Mouse (Mus musculus): ENCODE data around the gene Samd11. TPM values are rescaled to one million over a fixed set of nuclear protein-coding genes. Genes with fewer than 3 reads are reported as not detected.

Gene Samd11
- polyA plus RNA-seq, 1 experiment from 2014 or later, result 3.2 TPM

- Histone ChIP-seq H3K27me3 (replicated peaks) (no peaks in the 10 kb centered on the region; the same call in 1 of the 2 replicates), H3K4me2 (peak within 1 kb of the TSS; percentile 96), H3K9me3 (replicated peaks) (no peaks in the 10 kb centered on the region), H3K4me1 (replicated peaks) (peaks cover 15% of the 10 kb centered on the region), H3K4me3 (peak within 1 kb of the TSS; percentile 89), H3K9ac (peak within 1 kb of the TSS; percentile 88), H3K36me3 (peaks cover 57% of the 10 kb centered on the region), H3K27ac (ENCODE audit: poor library complexity, severe bottlenecking) (peak within 1 kb of the TSS; percentile 75)
- peak; percentile 48 for ATAC-seq (ENCODE audit: insufficient number of reproducible peaks, low FRiP score)
- under 1% methylated on average over 29 of the region's 48 CpGs for WGBS
Measured at GRCm38 (mm10) chr4:156234701-156235213, 20.7 kb downstream of the Samd11 start, which contains the start of gene Plekhn1. TSS of gene Plekhn1 (minus strand) at chr4:156234857.

GRCm38 (mm10) chr4:156234021-156234501 lies 21.4 kb downstream of the Samd11 start:
- peak overlapping the region; percentile 66 for H3K4me3 ChIP-seq
- H3K27me3 ChIP-seq (replicated peaks), result no peaks in the 10 kb centered on the region; the same call in 1 of the 2 replicates
- H3K9me3 ChIP-seq (replicated peaks), result no peaks in the 10 kb centered on the region
- 0 out of 2 replicates have a peak, but pooled peaks have one; percentile 4 for ATAC-seq (ENCODE audit: insufficient number of reproducible peaks, low FRiP score)
- peaks cover 57% of the 10 kb centered on the region for H3K36me3 ChIP-seq
- H3K4me1 ChIP-seq (replicated peaks), result peaks cover 15% of the 10 kb centered on the region
- WGBS, result 5% methylated on average over 17 of the region's 17 CpGs
- peak overlapping the region; percentile 88 for H3K9ac ChIP-seq
- H3K4me2 ChIP-seq, result peak overlapping the region; percentile 96
- H3K27ac ChIP-seq (ENCODE audit: poor library complexity, severe bottlenecking), result peak overlapping the region; percentile 68; the same call in 1 of the 2 replicates

- 0 out of 2 replicates have a peak overlapping the region, but pooled peaks have one; percentile 42 for H3K9ac ChIP-seq
- H3K9me3 ChIP-seq (replicated peaks), result no peaks in the 10 kb centered on the region
- no peaks in the 10 kb centered on the region; the same call in 1 of the 2 replicates for H3K27me3 ChIP-seq (replicated peaks)
- peak; percentile 52 for ATAC-seq (ENCODE audit: insufficient number of reproducible peaks, low FRiP score)
- no peak overlapping the region for H3K27ac ChIP-seq (ENCODE audit: poor library complexity, severe bottlenecking)
- peaks cover 18% of the 10 kb centered on the region for H3K4me1 ChIP-seq (replicated peaks)
- peak overlapping the region; percentile 56 for H3K4me2 ChIP-seq
- H3K4me3 ChIP-seq, result 0 out of 2 replicates have a peak overlapping the region, but pooled peaks have one; percentile 9
- H3K36me3 ChIP-seq, result peaks cover 46% of the 10 kb centered on the region
- 19% methylated on average over 12 of the region's 12 CpGs for WGBS
Measured at GRCm38 (mm10) chr4:156228393-156229024, 26.9 kb downstream of the Samd11 start.

GRCm38 (mm10) chr4:156227752-156228392 lies 27.6 kb downstream of the Samd11 start:
- Histone ChIP-seq H3K4me2 (peak overlapping the region; percentile 56), H3K9me3 (replicated peaks) (no peaks in the 10 kb centered on the region), H3K27ac (ENCODE audit: poor library complexity, severe bottlenecking) (no peak overlapping the region), H3K36me3 (peaks cover 41% of the 10 kb centered on the region), H3K27me3 (replicated peaks) (no peaks in the 10 kb centered on the region; the same call in 1 of the 2 replicates), H3K4me3 (0 out of 2 replicates have a peak overlapping the region, but pooled peaks have one; percentile 9), H3K9ac (0 out of 2 replicates have a peak overlapping the region, but pooled peaks have one; percentile 42), H3K4me1 (replicated peaks) (peaks cover 15% of the 10 kb centered on the region)
- WGBS, result 42% methylated on average over 18 of the region's 18 CpGs
- peak; percentile 27 for ATAC-seq (ENCODE audit: insufficient number of reproducible peaks, low FRiP score)

- no peak for ATAC-seq (ENCODE audit: insufficient number of reproducible peaks, low FRiP score)
- H3K9ac ChIP-seq, result no peak overlapping the region
- no peak overlapping the region for H3K4me3 ChIP-seq
- H3K36me3 ChIP-seq, result peaks cover 5% of the 10 kb centered on the region
- H3K27me3 ChIP-seq (replicated peaks), result no peaks in the 10 kb centered on the region
- H3K4me1 ChIP-seq (replicated peaks), result peaks cover 15% of the 10 kb centered on the region
- no peak overlapping the region for H3K4me2 ChIP-seq
- H3K9me3 ChIP-seq (replicated peaks), result no peaks in the 10 kb centered on the region
- H3K27ac ChIP-seq (ENCODE audit: poor library complexity, severe bottlenecking), result no peak overlapping the region
- 67% methylated on average over 2 of the region's 2 CpGs for WGBS
Measured at GRCm38 (mm10) chr4:156224276-156224675, 31.2 kb downstream of the Samd11 start.

GRCm38 (mm10) chr4:156219936-156220335 lies 35.5 kb downstream of the Samd11 start:
- no peak for ATAC-seq (ENCODE audit: insufficient number of reproducible peaks, low FRiP score)
- H3K4me1 ChIP-seq (replicated peaks), result peaks cover 23% of the 10 kb centered on the region
- H3K9ac ChIP-seq, result no peak overlapping the region
- H3K4me3 ChIP-seq, result no peak overlapping the region
- no peaks in the 10 kb centered on the region for H3K36me3 ChIP-seq
- WGBS, result 85% methylated on average over 11 of the region's 11 CpGs
- H3K27ac ChIP-seq (ENCODE audit: poor library complexity, severe bottlenecking), result no peak overlapping the region
- no peak overlapping the region for H3K4me2 ChIP-seq
- no peaks in the 10 kb centered on the region for H3K9me3 ChIP-seq (replicated peaks)
- H3K27me3 ChIP-seq (replicated peaks), result no peaks in the 10 kb centered on the region

- Histone ChIP-seq H3K27ac (ENCODE audit: poor library complexity, severe bottlenecking) (no peak overlapping the region), H3K4me1 (replicated peaks) (peaks cover 23% of the 10 kb centered on the region), H3K9me3 (replicated peaks) (no peaks in the 10 kb centered on the region), H3K27me3 (replicated peaks) (no peaks in the 10 kb centered on the region), H3K36me3 (no peaks in the 10 kb centered on the region), H3K4me3 (no peak overlapping the region), H3K9ac (no peak overlapping the region), H3K4me2 (no peak overlapping the region)
- no peak for ATAC-seq (ENCODE audit: insufficient number of reproducible peaks, low FRiP score)
- 77% methylated on average over 16 of the region's 16 CpGs for WGBS
Measured at GRCm38 (mm10) chr4:156217838-156218237, 37.6 kb downstream of the Samd11 start.

GRCm38 (mm10) chr4:156217022-156217669 lies 38.3 kb downstream of the Samd11 start:
- H3K9me3 ChIP-seq (replicated peaks), result no peaks in the 10 kb centered on the region
- no peaks in the 10 kb centered on the region for H3K27me3 ChIP-seq (replicated peaks)
- no peak overlapping the region for H3K4me3 ChIP-seq
- no peak for ATAC-seq (ENCODE audit: insufficient number of reproducible peaks, low FRiP score)
- no peak overlapping the region for H3K27ac ChIP-seq (ENCODE audit: poor library complexity, severe bottlenecking)
- H3K4me2 ChIP-seq, result no peak overlapping the region
- H3K36me3 ChIP-seq, result no peaks in the 10 kb centered on the region
- 69% methylated on average over 16 of the region's 16 CpGs for whole genome bisulfite sequencing
- peaks cover 23% of the 10 kb centered on the region for H3K4me1 ChIP-seq (replicated peaks)
- H3K9ac ChIP-seq, result peak overlapping the region; percentile 44; the same call in 1 of the 2 replicates

GRCm38 (mm10) chr4:156216196-156216595 lies 39.3 kb downstream of the Samd11 start:
- peaks cover 23% of the 10 kb centered on the region for H3K4me1 ChIP-seq (replicated peaks)
- no peaks in the 10 kb centered on the region for H3K27me3 ChIP-seq (replicated peaks)
- no peak for ATAC-seq (ENCODE audit: insufficient number of reproducible peaks, low FRiP score)
- H3K36me3 ChIP-seq, result no peaks in the 10 kb centered on the region
- peak overlapping the region; percentile 22; the same call in 1 of the 2 replicates for H3K27ac ChIP-seq (ENCODE audit: poor library complexity, severe bottlenecking)
- H3K4me2 ChIP-seq, result peak overlapping the region; percentile 15; the same call in 1 of the 2 replicates
- H3K4me3 ChIP-seq, result no peak overlapping the region
- no peak overlapping the region for H3K9ac ChIP-seq
- H3K9me3 ChIP-seq (replicated peaks), result no peaks in the 10 kb centered on the region
- 78% methylated on average over 2 of the region's 2 CpGs for WGBS

GRCm38 (mm10) chr4:156215649-156216048 lies 39.8 kb downstream of the Samd11 start, which contains the start of gene Perm1:
TSS of gene Perm1 (plus strand) at chr4:156215868.
- H3K27ac ChIP-seq (ENCODE audit: poor library complexity, severe bottlenecking), result peak within 1 kb of the TSS; percentile 59
- H3K4me2 ChIP-seq, result peak within 1 kb of the TSS; percentile 15; the same call in 1 of the 2 replicates
- H3K27me3 ChIP-seq (replicated peaks), result no peaks in the 10 kb centered on the region
- H3K4me3 ChIP-seq, result no peak within 1 kb of the TSS
- H3K9ac ChIP-seq, result no peak within 1 kb of the TSS
- WGBS, result 58% methylated on average over 4 of the region's 4 CpGs
- H3K36me3 ChIP-seq, result no peaks in the 10 kb centered on the region
- peaks cover 23% of the 10 kb centered on the region for H3K4me1 ChIP-seq (replicated peaks)
- no peaks in the 10 kb centered on the region for H3K9me3 ChIP-seq (replicated peaks)
- no peak for ATAC-seq (ENCODE audit: insufficient number of reproducible peaks, low FRiP score)

Data from heart, embryonic 12.5 days (tissue).